Mouse (Mus musculus) lung, adult 2 months (tissue): ENCODE results near the gene Sept14. TPM values are rescaled to one million over a fixed set of nuclear protein-coding genes. Genes with fewer than 3 reads are reported as not detected.
"Not testable (repeated sequence)": the region's sequence is repeated elsewhere in the genome, so short reads cannot be mapped to it uniquely, and the experiment has no call there.

ENCODE experiments used
- DNase-seq: peaks from one replicate; pipeline ENCODE4 v3.0.0; 2022
- H3K4me1 ChIP-seq: fragments of 200-500 bp; 2 replicates; pipeline ENCODE4 v1.6.1; 2011; ENCODE audit warnings: low read length; ENCODE audit not compliant: control insufficient read depth, insufficient read depth
- H3K4me3 ChIP-seq: fragments of 200-500 bp; replicated peaks from 2 replicates; pipeline ENCODE3; 2011; ENCODE audit warnings: low read depth, mild to moderate bottlenecking, control low read depth, low read length; ENCODE audit errors: extremely low read depth
- CTCF ChIP-seq: fragments of 200-500 bp; IDR thresholded peaks from 2 replicates; pipeline ENCODE4 v1.5.1; 2011; ENCODE audit warnings: mild to moderate bottlenecking, low read length, control low read depth; ENCODE audit not compliant: insufficient read depth
- POLR2A ChIP-seq: fragments of 200-500 bp; IDR thresholded peaks from 2 replicates; pipeline ENCODE4 v1.6.1; 2011; ENCODE audit warnings: low read depth, mild to moderate bottlenecking, control low read depth, low read length, borderline replicate concordance; ENCODE audit errors: extremely low read depth
- WGBS: fragments of 180-500 bp; shearing (Covaris S2); methylation state at CpG from one replicate; pipeline ENCODE4 v1.1.7; 2018; 5-methylcytosine and 5-hydroxymethylcytosine counted together
- polyA plus RNA-seq: library from polyadenylated mRNA; depleted of rRNA; stranded (reverse); fragments of >200 nt; gene quantifications from 2 replicates; pipeline ENCODE4 v1.2.3, GENCODE M21; 2012

Sept14 gene
- polyA plus RNA-seq, 1 experiment, result not detected

GRCm38 (mm10) chr5:129724834-129725773, 16.8 kb upstream of the Sept14 start, which contains the start of gene Nipsnap2:
Gene Nipsnap2, plus strand, starts transcription at chr5:129725063.
- DNase-seq, result peak; percentile 97
- peaks cover 11% of the 10 kb centered on the region for H3K4me1 ChIP-seq
- peak within 1 kb of the TSS; percentile 69 for H3K4me3 ChIP-seq
- peak; percentile 90 for TF ChIP-seq CTCF
- TF ChIP-seq POLR2A, result peak; percentile 58
- under 1% methylated on average over 79 of the region's 93 CpGs for WGBS

- H3K4me1 ChIP-seq, result peaks cover 9% of the 10 kb centered on the region
- no peak for TF ChIP-seq CTCF
- H3K4me3 ChIP-seq, result peak overlapping the region; percentile 69
- WGBS, result 34% methylated on average over 4 of the region's 4 CpGs
- no peak for DNase-seq
Measured at GRCm38 (mm10) chr5:129724268-129724667, 16.0 kb upstream of the Sept14 start.

DNA sequence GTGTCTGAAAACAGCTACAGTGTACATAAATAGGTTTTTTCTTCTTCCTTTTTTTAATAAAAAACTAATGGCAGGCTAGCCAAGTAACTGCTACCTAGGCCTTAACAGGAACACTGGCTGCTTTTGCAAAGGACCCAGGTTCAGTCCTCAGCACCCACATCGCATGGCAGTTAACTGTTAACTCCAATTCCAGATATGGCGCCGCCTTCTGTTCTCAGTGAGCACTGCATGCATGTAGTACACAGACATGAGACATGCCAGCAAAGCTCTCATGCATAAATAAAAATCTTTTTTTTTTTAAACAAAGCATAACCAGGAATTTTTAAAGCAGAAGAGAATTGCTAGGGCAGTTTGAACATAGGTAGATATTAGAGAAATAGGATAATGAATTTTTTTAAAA, 11.9 kb upstream of the Sept14 start:
- WGBS, result 94% methylated on average over 3 of the region's 3 CpGs
- Histone ChIP-seq H3K4me1 (peaks cover 6% of the 10 kb centered on the region), H3K4me3 (no peak overlapping the region)
- DNase-seq, result no peak
- TF ChIP-seq POLR2A, result no peak
- TF ChIP-seq CTCF, result 0 out of 2 replicates have a peak, but pooled peaks have one; percentile 7

DNA sequence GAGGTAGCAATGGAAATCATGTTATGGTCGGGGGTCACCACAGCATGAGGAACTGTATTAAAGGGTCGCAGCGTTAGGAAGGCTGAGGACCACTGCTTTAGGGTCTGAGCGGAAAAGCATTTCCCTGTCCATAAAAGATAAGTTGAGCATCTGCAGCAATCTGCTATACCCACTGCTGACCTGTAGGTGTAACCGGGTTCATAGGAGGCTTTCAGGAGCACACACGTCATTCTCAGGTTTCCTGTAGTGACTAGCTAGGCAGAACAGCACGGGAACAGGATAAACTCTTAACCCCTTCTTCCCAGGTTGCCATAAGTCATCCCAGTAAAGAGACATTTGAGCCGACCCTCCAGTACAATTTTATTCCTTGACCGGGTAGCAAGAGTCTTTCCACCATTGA, 8.7 kb upstream of the Sept14 start:
- 75% methylated on average over 9 of the region's 9 CpGs for WGBS
- H3K4me1 ChIP-seq, result no peaks in the 10 kb centered on the region
- TF ChIP-seq CTCF (no peak), POLR2A (no peak)
- DNase-seq, result no peak
- no peak overlapping the region for H3K4me3 ChIP-seq

GRCm38 (mm10) chr5:129715326-129715861, 7.1 kb upstream of the Sept14 start, which contains the start of gene Mrps17:
Gene Mrps17, plus strand, starts transcription at chr5:129715497.
- TF ChIP-seq CTCF (no peak), POLR2A (peak; percentile 97)
- H3K4me3 ChIP-seq, result peak within 1 kb of the TSS; percentile 78
- 0% methylated on average over 33 of the region's 33 CpGs for WGBS
- no peaks in the 10 kb centered on the region for H3K4me1 ChIP-seq
- peak; percentile 92 for DNase-seq

- DNase-seq, result no peak
- Histone ChIP-seq H3K4me1 (no peaks in the 10 kb centered on the region), H3K4me3 (no peak overlapping the region)
- TF ChIP-seq CTCF, result no peak
Measured at GRCm38 (mm10) chr5:129703368-129703767, 4.9 kb downstream of the Sept14 start.

- Histone ChIP-seq H3K4me3 (no peak overlapping the region), H3K4me1 (no peaks in the 10 kb centered on the region)
- 77% methylated on average over 1 of the region's 1 CpGs for WGBS
- DNase-seq, result no peak
- TF ChIP-seq POLR2A, result no peak
- TF ChIP-seq CTCF, result no peak
Measured at GRCm38 (mm10) chr5:129701706-129702105, 6.6 kb downstream of the Sept14 start.

GRCm38 (mm10) chr5:129700506-129700905, 7.8 kb downstream of the Sept14 start:
- TF ChIP-seq POLR2A, result no peak
- TF ChIP-seq CTCF, result no peak
- no peak for DNase-seq
- WGBS, result 35% methylated on average over 2 of the region's 2 CpGs
- Histone ChIP-seq H3K4me3 (no peak overlapping the region), H3K4me1 (no peaks in the 10 kb centered on the region)

DNA sequence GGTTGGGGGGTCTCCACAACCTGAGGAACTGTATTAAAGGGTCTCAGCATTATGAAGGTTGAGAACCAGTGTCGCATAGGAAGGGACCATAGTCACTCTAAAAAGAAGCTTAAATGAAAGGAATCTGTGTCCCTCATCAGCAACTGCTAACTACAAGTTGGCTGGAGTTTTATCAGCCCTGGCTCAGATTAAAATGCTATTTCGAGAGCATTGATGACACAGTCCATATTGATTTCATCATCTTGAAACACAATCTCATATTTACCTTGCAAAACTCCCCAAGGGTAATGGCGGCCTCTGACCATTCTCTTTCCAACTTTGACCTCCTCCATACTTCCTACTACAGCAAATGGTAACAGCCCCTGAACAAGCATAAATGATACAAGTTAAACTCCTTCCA, 17.8 kb downstream of the Sept14 start:
- no peak for TF ChIP-seq POLR2A
- TF ChIP-seq CTCF, result no peak
- 71% methylated on average over 3 of the region's 3 CpGs for WGBS
- DNase-seq, result no peak
- Histone ChIP-seq H3K4me3 (no peak overlapping the region), H3K4me1 (no peaks in the 10 kb centered on the region)

DNA sequence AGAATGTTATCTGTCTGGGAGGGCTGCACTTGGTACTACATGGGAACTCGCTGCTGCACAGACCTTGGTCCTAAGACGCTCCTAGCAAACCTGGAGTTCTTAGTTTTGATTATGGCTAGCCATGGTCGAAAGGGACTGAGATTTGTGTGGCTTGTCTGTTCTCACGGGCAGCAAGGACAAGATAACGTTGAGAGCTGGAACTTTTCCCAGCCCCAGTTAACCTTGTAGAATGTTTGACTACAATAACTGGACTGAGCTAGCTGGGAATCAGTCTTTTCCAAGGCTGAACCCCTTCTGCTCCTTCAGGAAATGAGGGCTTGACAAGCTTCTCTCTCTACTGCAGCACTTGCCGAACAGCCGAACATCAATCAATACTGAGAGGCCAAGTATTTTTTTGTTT, 20.7 kb downstream of the Sept14 start:
- no peak for DNase-seq
- no peaks in the 10 kb centered on the region for H3K4me1 ChIP-seq
- no peak overlapping the region for H3K4me3 ChIP-seq
- no peak for TF ChIP-seq CTCF
- no peak for TF ChIP-seq POLR2A
- WGBS, result 79% methylated on average over 7 of the region's 7 CpGs

DNA sequence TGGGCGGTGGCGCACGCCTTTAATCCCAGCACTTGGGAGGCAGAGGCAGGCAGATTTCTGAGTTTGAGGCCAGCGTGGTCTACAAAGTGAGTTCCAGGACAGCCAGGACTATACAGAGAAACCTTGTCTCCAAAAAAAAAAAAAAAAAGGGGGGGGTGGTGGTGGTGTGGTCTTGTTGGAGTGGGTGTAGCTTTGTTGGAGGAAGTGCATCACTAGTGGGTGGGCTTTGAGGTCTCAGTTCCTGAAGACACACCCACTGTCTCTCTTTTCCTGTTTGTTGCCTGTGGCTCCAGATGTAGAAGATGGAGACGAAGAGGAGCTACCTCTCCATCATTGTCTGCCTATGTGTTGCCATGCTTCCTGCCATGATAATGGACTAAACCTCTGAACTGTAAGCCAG, 23.2 kb downstream of the Sept14 start:
- H3K4me1 ChIP-seq, H3K4me3 ChIP-seq, DNase-seq: not testable (repeated sequence)
- 91% methylated on average over 5 of the region's 5 CpGs for WGBS
